ENCODE assay signal across 10 mouse cellular contexts in genomic region chr11:114065596-114065995, GRCm38 (mm10). TPM values are rescaled to one million over a fixed set of nuclear protein-coding genes. Genes with fewer than 3 reads are reported as not detected.
DNase-seq lines count a peak whose midpoint lies in the region; ATAC-seq and TF ChIP-seq lines count a peak whose summit lies in the region.
"Had no signal": no experiment of that assay in that cellular context is flagged by ENCODE, and none has a peak within 500 bp of the region (broad histone marks: within the 10 kb centered on the region; RNA-seq: fewer than 3 reads in every experiment).

No protein-coding gene starts in this region.

- no peaks in the 10 kb centered on the region for H3K9me3 ChIP-seq in forebrain, embryonic 12.5 days
- H3K9me3 ChIP-seq in intestine, postnatal 0 days (ENCODE audit: control insufficient read depth) = no peaks in the 10 kb centered on the region
- H3K9me3 ChIP-seq in neural tube, embryonic 12.5 days = no peaks in the 10 kb centered on the region

- peak overlapping the region; percentile 78 for H3K9ac ChIP-seq in forebrain, embryonic 12.5 days
- peak overlapping the region; percentile 26; the same call in 1 of the 2 replicates for H3K9ac ChIP-seq in intestine, postnatal 0 days (ENCODE audit: low read depth, low read length)
- H3K9ac ChIP-seq in neural tube, embryonic 12.5 days = peak overlapping the region; percentile 86

- intact Hi-C loops in left cerebral cortex, postnatal 10 days (cut with DNase I) = loop anchor here (5.0 to 10.0 kb wide), 3 partner anchors 217 to 567 kb away; no protein-coding TSS in a partner anchor

- peaks cover 67% of the 10 kb centered on the region for H3K4me1 ChIP-seq in forebrain, embryonic 12.5 days
- no peaks in the 10 kb centered on the region for H3K4me1 ChIP-seq in intestine, postnatal 0 days (replicated peaks; ENCODE audit: control insufficient read depth, insufficient read depth, low read length)
- H3K4me1 ChIP-seq in neural tube, embryonic 12.5 days = peaks cover 70% of the 10 kb centered on the region

- no peaks in the 10 kb centered on the region for H3K36me3 ChIP-seq in forebrain, embryonic 12.5 days (replicated peaks)
- H3K36me3 ChIP-seq in intestine, postnatal 0 days (ENCODE audit: control insufficient read depth, insufficient read depth) = no peaks in the 10 kb centered on the region
- no peaks in the 10 kb centered on the region for H3K36me3 ChIP-seq in neural tube, embryonic 12.5 days

- peak overlapping the region; percentile 65 for H3K4me3 ChIP-seq in layer of hippocampus, adult 2 months
- H3K4me3 ChIP-seq in forebrain, embryonic 12.5 days (replicated peaks) = peak overlapping the region; percentile 60
- H3K4me3 ChIP-seq in intestine, postnatal 0 days (ENCODE audit: low read depth, low read length) = peak overlapping the region; percentile 49
- peak overlapping the region; percentile 65 for H3K4me3 ChIP-seq in neural tube, embryonic 12.5 days

- H3K4me2 ChIP-seq in forebrain, embryonic 12.5 days = peak overlapping the region; percentile 98
- peak overlapping the region; percentile 71 for H3K4me2 ChIP-seq in intestine, postnatal 0 days (replicated peaks; ENCODE audit: low read depth)
- H3K4me2 ChIP-seq in neural tube, embryonic 12.5 days (replicated peaks) = peak overlapping the region; percentile 97

- H3K27ac ChIP-seq in layer of hippocampus, adult 2 months = no peak overlapping the region
- no peak overlapping the region for H3K27ac ChIP-seq in forebrain, embryonic 12.5 days
- H3K27ac ChIP-seq in intestine, postnatal 0 days (ENCODE audit: low read depth, low read length) = no peak overlapping the region
- no peak overlapping the region for H3K27ac ChIP-seq in neural tube, embryonic 12.5 days

- DNase-seq in layer of hippocampus, adult 2 months (ENCODE audit: low spot score in 2 of 2) = no peak
- no peak for DNase-seq in layer of hippocampus, adult 9-11 months
- no peak for DNase-seq in left cerebral cortex, postnatal 10 days (ENCODE audit: extremely low spot score in 1 of 2, low spot score in 2 of 2)
- DNase-seq in ovary, postnatal 36 days (ENCODE audit: low spot score) = no peak
- no peak for DNase-seq in thymus, postnatal 10 days (ENCODE audit: low spot score in 2 of 2)
- DNase-seq: gastrocnemius, postnatal 25 days; thymus, adult 2 months had no signal

- 1% methylated on average over 19 of the region's 19 CpGs for WGBS in forebrain, embryonic 12.5 days
- WGBS in intestine, postnatal 0 days = 3% methylated on average over 19 of the region's 19 CpGs
- WGBS in neural tube, embryonic 12.5 days = 4% methylated on average over 19 of the region's 19 CpGs

- H3K27me3 ChIP-seq in forebrain, embryonic 12.5 days = peaks cover 88% of the 10 kb centered on the region
- H3K27me3 ChIP-seq in intestine, postnatal 0 days (replicated peaks; ENCODE audit: control insufficient read depth, insufficient read depth, low read length) = peaks cover 55% of the 10 kb centered on the region
- H3K27me3 ChIP-seq in neural tube, embryonic 12.5 days (replicated peaks) = 0 out of 2 replicates have a peak, but pooled peaks cover 10% of the 10 kb centered on the region

- TF ChIP-seq CTCF in layer of hippocampus, adult 2 months (conservative IDR thresholded peaks at IDR 0.05) = no peak
- TF ChIP-seq CTCF in intestine, postnatal 0 days (IDR thresholded peaks at IDR 0.05; ENCODE audit: low read depth) = no peak

- no peak for ATAC-seq in forebrain, embryonic 12.5 days (ENCODE audit: low FRiP score)
- no peak for ATAC-seq in intestine, postnatal 0 days
- no peak for ATAC-seq in neural tube, embryonic 12.5 days (ENCODE audit: low FRiP score, low read depth)

RNA-seq across cellular contexts. Expression of gene Sdk2, which starts 1.2 kb away (rescaled TPM):
- total RNA-seq in layer of hippocampus, adult 2 months (2021) = 10 to 100 TPM; 22.2 to 24.8 TPM
- 2.2 and 3.0 TPM in 2 replicates for polyA plus RNA-seq in forebrain, embryonic 12.5 days (2016; fragmentation: Nextera tagmentation; extraction: Ambion mirVana)
- 0.61 and 0.66 TPM in 2 replicates for polyA plus RNA-seq in intestine, postnatal 0 days (2015; fragmentation: Nextera tagmentation; extraction: Ambion mirVana)
- 6.2 and 7.1 TPM in 2 replicates for polyA plus RNA-seq in neural tube, embryonic 12.5 days (2016; fragmentation: Nextera tagmentation; extraction: Ambion mirVana)
- total RNA-seq in left cerebral cortex, postnatal 10 days (2021) = 10 to 100 TPM; 32.2 to 34.5 TPM

Comparison
In these comparisons a context has a peak if more than half of its experiments do, and no peak if none do; other contexts are left out.
1. H3K9ac ChIP-seq: peak in every context shown above with its lines; median percentile 86 in neural tube, embryonic 12.5 days; 78 in forebrain, embryonic 12.5 days; 26 in intestine, postnatal 0 days.